Mouse (Mus musculus) ovary, postnatal 10 days (tissue): Measurements from ENCODE around the gene Rexo1.

ENCODE experiments used
- DNase-seq: peaks from one replicate; pipeline ENCODE4 v3.0.0; 2022; ENCODE audit warnings: low spot score

Gene Rexo1

GRCm38 (mm10) chr10:80553997-80554396 is 7.4 kb downstream of the Rexo1 start:
- no peak for DNase-seq

GRCm38 (mm10) chr10:80553575-80553974 is 7.8 kb downstream of the Rexo1 start:
- no peak for DNase-seq

GRCm38 (mm10) chr10:80552364-80552763 is 9.0 kb downstream of the Rexo1 start:
- DNase-seq, result no peak

- DNase-seq, result no peak
Observed at GRCm38 (mm10) chr10:80549279-80549678, 12.1 kb downstream of the Rexo1 start.

GRCm38 (mm10) chr10:80548428-80549006 is 12.8 kb downstream of the Rexo1 start:
- DNase-seq, result peak; percentile 46

- no peak for DNase-seq
Observed at GRCm38 (mm10) chr10:80547539-80547938, 13.8 kb downstream of the Rexo1 start.

GRCm38 (mm10) chr10:80546945-80547344 is 14.4 kb downstream of the Rexo1 start:
- no peak for DNase-seq

GRCm38 (mm10) chr10:80545590-80545989 is 15.8 kb downstream of the Rexo1 start:
- no peak for DNase-seq

- no peak for DNase-seq
Observed at GRCm38 (mm10) chr10:80543873-80544272, 17.5 kb downstream of the Rexo1 start.

- no peak for DNase-seq
Observed at GRCm38 (mm10) chr10:80539493-80539892, 21.9 kb downstream of the Rexo1 start.

GRCm38 (mm10) chr10:80538710-80539394 is 22.5 kb downstream of the Rexo1 start, which contains the start of gene Atp8b3:
Gene Atp8b3, minus strand, starts transcription at chr10:80539124.
- DNase-seq, result no peak

- DNase-seq, result no peak
Observed at GRCm38 (mm10) chr10:80538180-80538579, 23.2 kb downstream of the Rexo1 start.

- DNase-seq, result no peak
Observed at GRCm38 (mm10) chr10:80535711-80536110, 25.6 kb downstream of the Rexo1 start.

- no peak for DNase-seq
Observed at GRCm38 (mm10) chr10:80535071-80535470, 26.3 kb downstream of the Rexo1 start.

GRCm38 (mm10) chr10:80533704-80534103 is 27.7 kb downstream of the Rexo1 start:
- no peak for DNase-seq

- DNase-seq, result no peak
Observed at GRCm38 (mm10) chr10:80532783-80533182, 28.6 kb downstream of the Rexo1 start.

GRCm38 (mm10) chr10:80526172-80526571 is 35.2 kb downstream of the Rexo1 start:
- no peak for DNase-seq

- DNase-seq, result no peak
Observed at GRCm38 (mm10) chr10:80523299-80523698, 38.1 kb downstream of the Rexo1 start.

GRCm38 (mm10) chr10:80519287-80519686 is 42.1 kb downstream of the Rexo1 start:
- no peak for DNase-seq

- no peak for DNase-seq
Observed at GRCm38 (mm10) chr10:80513739-80514138, 47.6 kb downstream of the Rexo1 start.

- no peak for DNase-seq
Observed at GRCm38 (mm10) chr10:80510273-80510660, 51.1 kb downstream of the Rexo1 start.

- peak; percentile 59 for DNase-seq
Observed at GRCm38 (mm10) chr10:80509412-80510272, 51.7 kb downstream of the Rexo1 start.

GRCm38 (mm10) chr10:80506222-80506621 is 55.1 kb downstream of the Rexo1 start:
- peak; percentile 52 for DNase-seq
